Mouse (Mus musculus) stomach, embryonic 16.5 days (tissue): ENCODE measurements around the gene Rimbp2. TPM values are rescaled to one million over a fixed set of nuclear protein-coding genes. Genes with fewer than 3 reads are reported as not detected.

Experiments used
- ATAC-seq: fragments of 200-750 bp; cut with Nextera tagmentation; 2 replicates; pipeline ENCODE4 v1.8.0; 2017; ENCODE audit warnings: moderate number of reproducible peaks, moderate TSS enrichment; ENCODE audit not compliant: insufficient read depth, low FRiP score
- H3K27ac ChIP-seq: fragments of 300-500 bp; sonication (generic); 2 replicates; pipeline ENCODE4 v1.5.1; 2014; ENCODE audit warnings: low read length
- H3K27me3 ChIP-seq: fragments of 300-500 bp; sonication (generic); 2 replicates; pipeline ENCODE4 v1.6.1; 2014; ENCODE audit warnings: low read length, control low read depth, mixed read lengths; ENCODE audit not compliant: control insufficient read depth, insufficient read depth
- H3K36me3 ChIP-seq: fragments of 300-500 bp; sonication (generic); 2 replicates; pipeline ENCODE4 v1.6.1; 2014; ENCODE audit warnings: low read length; ENCODE audit not compliant: control insufficient read depth, insufficient read depth
- H3K4me1 ChIP-seq: fragments of 300-500 bp; sonication (generic); 2 replicates; pipeline ENCODE4 v1.6.1; 2014; ENCODE audit warnings: low read length, control low read depth, mixed read lengths; ENCODE audit not compliant: control insufficient read depth, insufficient read depth
- H3K4me2 ChIP-seq: fragments of 300-500 bp; sonication (generic); 2 replicates; pipeline ENCODE4 v1.6.1; 2014; ENCODE audit warnings: low read depth, low read length, mixed read lengths
- H3K4me3 ChIP-seq: fragments of 300-500 bp; sonication (generic); replicated peaks from 2 replicates; pipeline ENCODE4 v1.5.1; 2014; ENCODE audit warnings: mild to moderate bottlenecking, low read length
- H3K9ac ChIP-seq: fragments of 300-500 bp; sonication (generic); 2 replicates; pipeline ENCODE4 v1.6.1; 2014; ENCODE audit warnings: low read length
- H3K9me3 ChIP-seq: fragments of 300-500 bp; sonication (generic); replicated peaks from 2 replicates; pipeline ENCODE4 v1.6.1; 2016; ENCODE audit warnings: low read length, control low read depth; ENCODE audit not compliant: control insufficient read depth
- WGBS: fragments of 180-500 bp; shearing (Covaris S2); extraction: QIAGEN DNeasy Blood & Tissue Kit; methylation state at CpG from one replicate; pipeline ENCODE4 v1.1.7; 2014; 5-methylcytosine and 5-hydroxymethylcytosine counted together
- polyA plus RNA-seq: library from polyadenylated mRNA; unstranded; fragments of >200 nt; fragmentation: Nextera tagmentation; extraction: Ambion mirVana; gene quantifications from 2 replicates; pipeline ENCODE4 v1.2.1, GENCODE M21; 2015

Gene Rimbp2
- polyA plus RNA-seq, 1 experiment from 2014 or later: 0.39 TPM

DNA sequence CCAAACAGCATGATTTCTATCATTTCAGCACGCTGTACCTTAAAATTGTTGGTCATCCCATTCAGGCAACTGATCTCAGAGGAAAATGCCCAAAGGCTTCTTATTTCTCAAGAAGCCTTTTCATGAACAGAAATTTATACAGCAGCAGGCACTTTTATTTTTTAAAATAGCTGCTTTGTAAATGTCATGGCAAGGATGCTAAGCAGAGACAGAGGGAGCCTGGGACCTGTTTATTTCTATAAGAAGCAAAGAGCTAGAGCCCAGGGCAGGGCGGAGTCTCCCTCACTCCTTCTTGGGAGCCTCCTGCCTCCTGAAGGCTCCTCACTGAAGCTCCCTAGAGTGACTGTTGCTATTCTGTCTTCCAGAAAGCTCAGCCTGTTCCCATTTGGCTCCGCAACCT is 40.9 kb downstream of the Rimbp2 start:
- Histone ChIP-seq H3K4me2 (no peak overlapping the region), H3K9ac (no peak overlapping the region), H3K9me3 (no peaks in the 10 kb centered on the region), H3K4me3 (no peak overlapping the region), H3K27me3 (no peaks in the 10 kb centered on the region), H3K36me3 (no peaks in the 10 kb centered on the region), H3K27ac (no peak overlapping the region), H3K4me1 (peaks cover 2% of the 10 kb centered on the region; the same call in 1 of the 2 replicates)
- no peak for ATAC-seq
- 95% methylated on average over 3 of the region's 3 CpGs for WGBS

DNA sequence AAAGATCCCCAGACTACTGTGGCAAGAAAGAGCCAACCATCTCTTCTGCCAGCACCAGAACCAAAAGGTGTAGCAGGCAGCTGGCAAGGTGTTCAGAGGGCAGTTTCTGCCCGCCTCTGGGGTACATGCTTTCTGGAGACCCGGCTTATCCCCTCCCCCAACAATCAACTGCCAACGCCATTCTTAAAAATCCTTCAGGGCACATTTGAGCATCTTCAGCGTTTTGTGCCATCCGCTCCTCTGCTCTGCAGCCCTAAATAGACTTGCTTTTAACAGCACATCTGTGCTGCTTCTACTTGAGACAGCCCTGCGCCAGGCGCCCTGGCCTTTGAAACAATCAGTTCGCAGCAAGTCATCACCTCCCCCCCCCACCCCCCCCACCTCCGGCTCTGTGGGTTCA is 41.7 kb downstream of the Rimbp2 start:
- Histone ChIP-seq H3K4me2 (no peak overlapping the region), H3K27me3 (no peaks in the 10 kb centered on the region), H3K9me3 (no peaks in the 10 kb centered on the region), H3K4me1 (no peaks in the 10 kb centered on the region), H3K4me3 (no peak overlapping the region), H3K27ac (no peak overlapping the region), H3K36me3 (no peaks in the 10 kb centered on the region), H3K9ac (no peak overlapping the region)
- no peak for ATAC-seq
- 83% methylated on average over 8 of the region's 9 CpGs for WGBS

DNA sequence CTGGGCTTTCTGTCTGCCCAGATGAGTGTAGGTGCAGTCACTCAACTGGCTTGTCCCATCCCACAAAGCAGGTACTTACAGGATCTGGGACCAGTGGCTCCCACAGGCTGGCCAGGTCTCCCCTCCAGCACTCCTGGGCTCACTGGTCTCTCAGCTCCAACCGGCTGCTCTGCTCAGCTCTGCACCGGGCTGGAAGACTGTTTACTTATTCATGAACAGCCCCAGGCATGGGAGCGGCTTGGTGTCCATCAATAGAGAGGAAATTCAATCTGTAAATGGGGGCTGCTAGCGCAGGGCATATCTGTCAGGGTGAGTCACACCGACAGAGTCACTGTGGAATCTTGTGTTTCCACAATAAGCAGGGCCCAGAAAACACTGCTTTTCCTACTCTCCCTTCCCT is 49.2 kb downstream of the Rimbp2 start:
- Histone ChIP-seq H3K27ac (no peak overlapping the region), H3K4me2 (no peak overlapping the region), H3K4me1 (no peaks in the 10 kb centered on the region), H3K9ac (no peak overlapping the region), H3K9me3 (no peaks in the 10 kb centered on the region), H3K4me3 (no peak overlapping the region), H3K36me3 (no peaks in the 10 kb centered on the region), H3K27me3 (no peaks in the 10 kb centered on the region)
- peak; percentile 64 for ATAC-seq
- WGBS: 5% methylated on average over 5 of the region's 5 CpGs

DNA sequence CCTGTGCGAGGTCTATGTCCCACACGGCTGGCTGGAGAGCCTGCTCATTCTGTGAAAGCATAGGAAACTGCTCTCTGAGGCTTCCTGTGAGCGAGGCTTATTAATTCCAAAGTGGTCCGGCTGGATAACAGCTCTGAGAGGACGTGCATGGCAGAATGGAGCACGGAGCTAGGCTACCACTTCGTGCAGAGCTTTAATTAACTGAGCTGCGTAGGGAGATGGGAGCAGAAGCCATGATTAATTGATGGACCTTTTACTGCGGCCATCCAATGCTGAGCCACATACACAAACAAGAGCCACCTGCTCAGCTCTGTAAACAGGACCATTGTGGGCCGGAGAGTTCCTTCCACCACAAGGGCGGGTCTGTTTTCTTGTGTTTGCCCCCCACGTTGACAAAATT is 50.2 kb downstream of the Rimbp2 start:
- H3K4me1 ChIP-seq: no peaks in the 10 kb centered on the region
- H3K36me3 ChIP-seq: no peaks in the 10 kb centered on the region
- no peaks in the 10 kb centered on the region for H3K27me3 ChIP-seq
- ATAC-seq: no peak
- H3K4me3 ChIP-seq: no peak overlapping the region
- H3K9ac ChIP-seq: no peak overlapping the region
- no peaks in the 10 kb centered on the region for H3K9me3 ChIP-seq
- no peak overlapping the region for H3K27ac ChIP-seq
- 28% methylated on average over 12 of the region's 12 CpGs for WGBS
- H3K4me2 ChIP-seq: no peak overlapping the region

DNA sequence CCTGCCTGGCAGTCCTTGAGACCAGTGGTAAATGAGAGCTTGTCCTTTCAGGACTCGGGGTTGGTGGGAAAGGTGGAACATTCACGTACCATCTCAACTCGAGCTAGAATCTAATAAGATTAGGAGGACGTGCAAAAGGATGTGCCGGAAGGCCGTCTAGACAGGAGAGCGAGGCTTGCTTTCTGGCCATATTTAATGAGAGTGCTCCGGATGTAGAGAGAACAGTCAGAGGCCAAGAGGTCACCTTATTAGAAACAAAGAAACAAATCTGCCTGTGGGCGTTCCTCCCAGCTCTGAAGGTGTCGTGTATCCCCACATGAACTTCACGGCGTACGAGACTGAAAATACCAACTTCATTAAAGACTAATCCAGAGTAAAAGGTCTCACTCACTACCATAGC is 53.3 kb downstream of the Rimbp2 start:
- no peaks in the 10 kb centered on the region for H3K4me1 ChIP-seq
- H3K4me2 ChIP-seq: no peak overlapping the region
- H3K27ac ChIP-seq: no peak overlapping the region
- ATAC-seq: no peak
- WGBS: 47% methylated on average over 13 of the region's 13 CpGs
- no peak overlapping the region for H3K4me3 ChIP-seq
- H3K27me3 ChIP-seq: no peaks in the 10 kb centered on the region
- no peaks in the 10 kb centered on the region for H3K36me3 ChIP-seq
- no peak overlapping the region for H3K9ac ChIP-seq
- no peaks in the 10 kb centered on the region for H3K9me3 ChIP-seq

DNA sequence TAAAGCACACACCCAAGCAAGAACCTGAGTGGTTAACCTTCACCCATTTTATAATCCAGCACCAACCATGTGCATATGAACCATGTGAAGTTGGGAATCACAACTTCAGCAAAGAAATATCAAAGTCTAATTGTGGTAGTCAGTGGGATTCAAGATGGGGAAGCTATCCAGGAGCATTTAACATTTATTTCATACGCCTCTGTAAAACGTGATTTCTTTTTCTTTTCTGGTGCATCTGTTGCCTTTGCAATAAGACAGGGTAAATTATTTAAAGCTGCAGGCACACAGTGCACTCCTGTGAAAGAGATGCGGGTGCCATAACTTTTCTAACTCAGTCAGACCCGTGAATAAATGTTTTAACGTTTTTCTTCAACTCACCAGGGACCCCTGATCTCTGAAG is 58.4 kb downstream of the Rimbp2 start:
- Histone ChIP-seq H3K27ac (no peak overlapping the region), H3K9me3 (no peaks in the 10 kb centered on the region), H3K4me2 (no peak overlapping the region), H3K36me3 (no peaks in the 10 kb centered on the region), H3K9ac (no peak overlapping the region), H3K27me3 (no peaks in the 10 kb centered on the region), H3K4me3 (no peak overlapping the region), H3K4me1 (no peaks in the 10 kb centered on the region)
- 82% methylated on average over 5 of the region's 5 CpGs for WGBS
- ATAC-seq: no peak

DNA sequence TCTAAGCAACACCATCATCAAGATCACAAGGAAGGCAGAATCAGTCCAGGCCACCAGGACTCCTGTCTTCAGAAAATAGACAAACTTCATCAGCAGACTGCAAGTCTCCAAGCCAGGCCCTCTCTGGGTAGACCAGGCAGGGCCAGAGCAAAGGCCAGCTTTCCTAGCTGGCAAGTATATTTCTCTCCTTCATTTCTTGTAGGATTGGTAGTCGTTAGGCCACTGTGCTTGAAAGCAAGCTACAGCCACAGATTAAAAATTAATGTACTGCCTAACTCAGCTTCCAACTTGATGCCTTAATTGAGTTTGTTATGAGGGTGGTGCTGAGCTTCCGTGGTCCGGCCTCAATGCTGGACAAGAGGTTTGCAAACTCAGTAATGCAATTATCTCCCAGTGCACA is 65.7 kb downstream of the Rimbp2 start:
- Histone ChIP-seq H3K4me2 (no peak overlapping the region), H3K4me3 (no peak overlapping the region), H3K36me3 (no peaks in the 10 kb centered on the region), H3K27ac (no peak overlapping the region), H3K9ac (no peak overlapping the region), H3K4me1 (no peaks in the 10 kb centered on the region), H3K27me3 (no peaks in the 10 kb centered on the region), H3K9me3 (no peaks in the 10 kb centered on the region)
- 73% methylated on average over 3 of the region's 3 CpGs for WGBS
- ATAC-seq: no peak

DNA sequence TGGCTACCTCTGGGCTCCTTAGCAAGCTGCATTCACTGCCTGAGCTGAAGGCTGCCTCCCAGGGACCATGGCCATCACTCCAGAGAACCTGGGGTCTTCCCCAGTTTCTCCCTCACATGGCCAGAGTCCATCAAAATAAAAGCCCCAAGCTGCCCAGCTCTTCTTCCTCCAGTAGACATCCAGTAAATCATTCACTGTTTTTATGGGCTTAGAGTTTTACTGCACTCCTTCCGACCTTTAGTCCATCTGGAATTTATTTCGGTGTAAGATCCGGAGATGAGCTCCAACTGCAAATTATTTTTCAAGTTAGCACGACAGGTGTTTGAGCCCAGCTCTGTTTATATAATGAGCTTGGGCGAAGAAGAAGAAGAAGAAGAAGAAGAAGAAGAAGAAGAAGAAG is 69.0 kb downstream of the Rimbp2 start:
- no peaks in the 10 kb centered on the region for H3K27me3 ChIP-seq
- no peak overlapping the region for H3K4me3 ChIP-seq
- H3K9me3 ChIP-seq: no peaks in the 10 kb centered on the region
- no peak overlapping the region for H3K27ac ChIP-seq
- 66% methylated on average over 5 of the region's 5 CpGs for WGBS
- no peak for ATAC-seq
- H3K36me3 ChIP-seq: no peaks in the 10 kb centered on the region
- H3K9ac ChIP-seq: no peak overlapping the region
- H3K4me1 ChIP-seq: no peaks in the 10 kb centered on the region
- no peak overlapping the region for H3K4me2 ChIP-seq

DNA sequence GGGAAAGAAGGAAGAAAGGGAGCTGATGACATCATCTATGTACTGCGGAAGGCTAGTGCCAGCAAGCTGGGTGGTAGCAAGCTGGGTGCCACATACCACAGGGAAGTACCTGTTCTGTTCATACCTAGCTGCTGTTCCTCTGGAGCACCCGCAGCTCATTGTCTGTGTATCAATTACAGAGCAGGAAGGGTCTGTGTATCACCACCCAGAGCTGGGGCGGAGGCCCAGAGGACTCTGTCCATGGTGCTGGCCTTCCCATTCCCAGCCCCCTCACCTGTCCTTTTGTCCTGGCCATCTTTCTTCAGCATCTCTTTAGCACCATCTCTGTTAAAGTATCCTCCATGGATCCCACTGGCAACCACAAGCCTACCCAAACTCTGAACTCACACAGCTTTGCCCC is 74.2 kb downstream of the Rimbp2 start:
- Histone ChIP-seq H3K4me1 (no peaks in the 10 kb centered on the region), H3K9ac (no peak overlapping the region), H3K36me3 (no peaks in the 10 kb centered on the region), H3K27me3 (no peaks in the 10 kb centered on the region), H3K4me2 (no peak overlapping the region), H3K9me3 (no peaks in the 10 kb centered on the region), H3K4me3 (no peak overlapping the region), H3K27ac (no peak overlapping the region)
- ATAC-seq: no peak
- 27% methylated on average over 3 of the region's 3 CpGs for WGBS

DNA sequence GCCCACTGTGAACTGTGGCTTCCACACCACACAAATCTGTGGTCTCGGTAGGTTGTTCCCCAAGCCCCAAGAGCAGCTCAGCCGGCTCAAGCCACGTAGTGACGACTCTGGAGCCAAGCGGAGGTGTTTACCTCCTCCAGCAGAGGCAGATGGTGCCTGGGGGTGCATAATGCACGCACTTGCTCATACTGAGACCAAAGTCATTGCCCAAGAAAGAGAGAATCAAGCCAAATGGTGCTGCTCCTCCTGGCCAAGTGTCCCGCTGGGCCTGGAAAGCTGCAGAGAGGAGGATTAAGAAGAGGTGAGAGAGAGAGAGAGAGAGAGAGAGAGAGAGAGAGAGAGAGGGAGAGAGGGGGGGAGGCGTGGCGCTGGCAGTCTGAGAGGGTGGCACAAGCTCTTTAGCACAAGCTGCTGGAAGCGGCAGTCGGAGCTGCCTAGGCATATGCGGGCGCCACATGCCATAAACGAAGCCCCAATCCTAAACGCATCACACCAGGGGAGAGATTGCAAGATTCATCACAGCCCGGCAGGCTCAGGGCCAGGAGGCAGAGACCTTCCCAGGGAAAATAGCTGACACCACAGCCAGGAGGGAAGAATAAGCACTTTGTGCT is 75.8 kb downstream of the Rimbp2 start:
- no peaks in the 10 kb centered on the region for H3K4me1 ChIP-seq
- no peaks in the 10 kb centered on the region for H3K27me3 ChIP-seq
- H3K9ac ChIP-seq: no peak overlapping the region
- no peaks in the 10 kb centered on the region for H3K36me3 ChIP-seq
- H3K4me2 ChIP-seq: no peak overlapping the region
- H3K27ac ChIP-seq: no peak overlapping the region
- no peak for ATAC-seq
- 24% methylated on average over 15 of the region's 16 CpGs for WGBS
- H3K4me3 ChIP-seq: no peak overlapping the region
- H3K9me3 ChIP-seq: no peaks in the 10 kb centered on the region
